Mouse (Mus musculus) stomach, embryonic 15.5 days (tissue): ENCODE measurements around the gene Wdr60. TPM values are rescaled to one million over a fixed set of nuclear protein-coding genes. Genes with fewer than 3 reads are reported as not detected.

Experiments used
- ATAC-seq: fragments of 200-750 bp; cut with Nextera tagmentation; 2 replicates; pipeline ENCODE4 v1.8.0; 2017; ENCODE audit warnings: low read depth, moderate number of reproducible peaks, moderate TSS enrichment; ENCODE audit not compliant: insufficient read depth, low FRiP score
- H3K27ac ChIP-seq: fragments of 300-500 bp; sonication (generic); 2 replicates; pipeline ENCODE4 v1.5.1; 2015; ENCODE audit warnings: mild to moderate bottlenecking, inconsistent platforms
- H3K27me3 ChIP-seq: fragments of 300-500 bp; sonication (generic); replicated peaks from 2 replicates; pipeline ENCODE4 v1.6.1; 2015; ENCODE audit warnings: inconsistent platforms
- H3K36me3 ChIP-seq: fragments of 300-500 bp; sonication (generic); 2 replicates; pipeline ENCODE4 v1.6.1; 2015; ENCODE audit warnings: inconsistent platforms
- H3K4me1 ChIP-seq: fragments of 300-500 bp; sonication (generic); 2 replicates; pipeline ENCODE4 v1.6.1; 2015; ENCODE audit warnings: inconsistent platforms
- H3K4me2 ChIP-seq: fragments of 300-500 bp; sonication (generic); 2 replicates; pipeline ENCODE4 v1.6.1; 2015; ENCODE audit warnings: mild to moderate bottlenecking, inconsistent platforms
- H3K4me3 ChIP-seq: fragments of 300-500 bp; sonication (generic); replicated peaks from 2 replicates; pipeline ENCODE4 v1.5.1; 2015; ENCODE audit warnings: inconsistent platforms
- H3K9ac ChIP-seq: fragments of 300-500 bp; sonication (generic); 2 replicates; pipeline ENCODE4 v1.6.1; 2015; ENCODE audit warnings: inconsistent platforms
- H3K9me3 ChIP-seq: fragments of 300-500 bp; sonication (generic); 2 replicates; pipeline ENCODE4 v1.6.1; 2016; ENCODE audit warnings: inconsistent platforms
- WGBS: fragments of 180-500 bp; shearing (Covaris S2); methylation state at CpG from one replicate; pipeline ENCODE4 v1.1.7; 2015; 5-methylcytosine and 5-hydroxymethylcytosine counted together
- polyA plus RNA-seq: library from polyadenylated mRNA; unstranded; fragments of >200 nt; fragmentation: Nextera tagmentation; extraction: Ambion mirVana; gene quantifications from 2 replicates; pipeline ENCODE4 v1.2.1, GENCODE M21; 2015

The Wdr60 gene
- 17.9 and 23.1 TPM in 2 replicates for polyA plus RNA-seq

GRCm38 (mm10) chr12:116262555-116263341, at the start of gene Wdr60:
TSS of gene Wdr60 (minus strand) at chr12:116263022.
- peak within 1 kb of the TSS; percentile 75; the same call in 1 of the 2 replicates for H3K27ac ChIP-seq
- H3K36me3 ChIP-seq, result no peaks in the 10 kb centered on the region
- H3K4me3 ChIP-seq, result peak within 1 kb of the TSS; percentile 85
- H3K4me1 ChIP-seq, result no peaks in the 10 kb centered on the region
- WGBS, result 3% methylated on average over 47 of the region's 47 CpGs
- no peaks in the 10 kb centered on the region for H3K27me3 ChIP-seq
- peak within 1 kb of the TSS; percentile 68 for H3K9ac ChIP-seq
- ATAC-seq, result peak; percentile 98
- H3K9me3 ChIP-seq, result no peaks in the 10 kb centered on the region
- peak within 1 kb of the TSS; percentile 74 for H3K4me2 ChIP-seq

GRCm38 (mm10) chr12:116308612-116309011, 45.8 kb upstream of the Wdr60 start:
- WGBS, result 78% methylated on average over 2 of the region's 2 CpGs
- Histone ChIP-seq H3K9me3 (no peaks in the 10 kb centered on the region), H3K4me3 (no peak overlapping the region), H3K4me2 (no peak overlapping the region), H3K27me3 (no peaks in the 10 kb centered on the region), H3K4me1 (no peaks in the 10 kb centered on the region), H3K9ac (no peak overlapping the region), H3K36me3 (no peaks in the 10 kb centered on the region), H3K27ac (no peak overlapping the region)
- ATAC-seq, result no peak

GRCm38 (mm10) chr12:116307870-116308269, 45.0 kb upstream of the Wdr60 start:
- Histone ChIP-seq H3K4me3 (no peak overlapping the region), H3K4me1 (no peaks in the 10 kb centered on the region), H3K9ac (no peak overlapping the region), H3K27me3 (no peaks in the 10 kb centered on the region), H3K36me3 (no peaks in the 10 kb centered on the region), H3K4me2 (no peak overlapping the region), H3K27ac (no peak overlapping the region), H3K9me3 (no peaks in the 10 kb centered on the region)
- 88% methylated on average over 3 of the region's 3 CpGs for WGBS
- no peak for ATAC-seq

- H3K27me3 ChIP-seq, result no peaks in the 10 kb centered on the region
- H3K4me2 ChIP-seq, result no peak overlapping the region
- ATAC-seq, result no peak
- H3K4me1 ChIP-seq, result no peaks in the 10 kb centered on the region
- 46% methylated on average over 1 of the region's 1 CpGs for WGBS
- no peak overlapping the region for H3K27ac ChIP-seq
- H3K4me3 ChIP-seq, result no peak overlapping the region
- H3K9ac ChIP-seq, result no peak overlapping the region
- no peaks in the 10 kb centered on the region for H3K36me3 ChIP-seq
- no peaks in the 10 kb centered on the region for H3K9me3 ChIP-seq
Observed at GRCm38 (mm10) chr12:116306042-116306441, 43.2 kb upstream of the Wdr60 start.

GRCm38 (mm10) chr12:116302181-116302580, 39.4 kb upstream of the Wdr60 start:
- no peak overlapping the region for H3K4me3 ChIP-seq
- no peaks in the 10 kb centered on the region for H3K36me3 ChIP-seq
- H3K9ac ChIP-seq, result no peak overlapping the region
- ATAC-seq, result no peak
- H3K9me3 ChIP-seq, result no peaks in the 10 kb centered on the region
- no peaks in the 10 kb centered on the region for H3K27me3 ChIP-seq
- no peak overlapping the region for H3K27ac ChIP-seq
- no peak overlapping the region for H3K4me2 ChIP-seq
- H3K4me1 ChIP-seq, result no peaks in the 10 kb centered on the region

- Histone ChIP-seq H3K27me3 (no peaks in the 10 kb centered on the region), H3K36me3 (no peaks in the 10 kb centered on the region), H3K4me3 (no peak overlapping the region), H3K4me2 (no peak overlapping the region), H3K4me1 (no peaks in the 10 kb centered on the region), H3K9ac (no peak overlapping the region), H3K27ac (no peak overlapping the region), H3K9me3 (no peaks in the 10 kb centered on the region)
- peak; percentile 65; the same call in 1 of the 2 replicates for ATAC-seq
- 81% methylated on average over 2 of the region's 2 CpGs for WGBS
Observed at GRCm38 (mm10) chr12:116299906-116300305, 37.1 kb upstream of the Wdr60 start.

- ATAC-seq, result no peak
Observed at GRCm38 (mm10) chr12:116293599-116294292, 30.9 kb upstream of the Wdr60 start.

GRCm38 (mm10) chr12:116293185-116293584, 30.4 kb upstream of the Wdr60 start:
- no peaks in the 10 kb centered on the region for H3K9me3 ChIP-seq
- WGBS, result 71% methylated on average over 2 of the region's 2 CpGs
- no peak overlapping the region for H3K4me2 ChIP-seq
- H3K27me3 ChIP-seq, result no peaks in the 10 kb centered on the region
- ATAC-seq, result no peak
- H3K36me3 ChIP-seq, result no peaks in the 10 kb centered on the region
- H3K27ac ChIP-seq, result no peak overlapping the region
- H3K9ac ChIP-seq, result no peak overlapping the region
- H3K4me3 ChIP-seq, result no peak overlapping the region
- H3K4me1 ChIP-seq, result no peaks in the 10 kb centered on the region

More at GRCm38 (mm10) chr12:116293599-116294292, 30.9 kb upstream of the Wdr60 start:
- H3K4me3 ChIP-seq, result no peak overlapping the region
- no peaks in the 10 kb centered on the region for H3K27me3 ChIP-seq
- no peak overlapping the region for H3K9ac ChIP-seq
- 62% methylated on average over 4 of the region's 4 CpGs for WGBS
- no peaks in the 10 kb centered on the region for H3K36me3 ChIP-seq
- H3K4me2 ChIP-seq, result no peak overlapping the region
- no peaks in the 10 kb centered on the region for H3K9me3 ChIP-seq
- no peaks in the 10 kb centered on the region for H3K4me1 ChIP-seq
- no peak overlapping the region for H3K27ac ChIP-seq

GRCm38 (mm10) chr12:116283511-116283910, 20.7 kb upstream of the Wdr60 start:
- ATAC-seq, result no peak

GRCm38 (mm10) chr12:116282856-116283255, 20.0 kb upstream of the Wdr60 start:
- H3K27ac ChIP-seq, result no peak overlapping the region
- H3K36me3 ChIP-seq, result no peaks in the 10 kb centered on the region
- H3K9ac ChIP-seq, result no peak overlapping the region
- H3K27me3 ChIP-seq, result no peaks in the 10 kb centered on the region
- H3K9me3 ChIP-seq, result no peaks in the 10 kb centered on the region
- H3K4me1 ChIP-seq, result no peaks in the 10 kb centered on the region
- peak overlapping the region; percentile 37; the same call in 1 of the 2 replicates for H3K4me2 ChIP-seq
- no peak for ATAC-seq
- H3K4me3 ChIP-seq, result no peak overlapping the region
- 91% methylated on average over 2 of the region's 2 CpGs for WGBS

More at GRCm38 (mm10) chr12:116283511-116283910, 20.7 kb upstream of the Wdr60 start:
- H3K4me3 ChIP-seq, result no peak overlapping the region
- no peaks in the 10 kb centered on the region for H3K36me3 ChIP-seq
- 0 out of 2 replicates have a peak overlapping the region, but pooled peaks have one; percentile 5 for H3K4me2 ChIP-seq
- no peak overlapping the region for H3K9ac ChIP-seq
- H3K9me3 ChIP-seq, result no peaks in the 10 kb centered on the region
- H3K4me1 ChIP-seq, result no peaks in the 10 kb centered on the region
- 59% methylated on average over 2 of the region's 2 CpGs for WGBS
- H3K27me3 ChIP-seq, result no peaks in the 10 kb centered on the region
- H3K27ac ChIP-seq, result no peak overlapping the region

GRCm38 (mm10) chr12:116281427-116282281, 18.8 kb upstream of the Wdr60 start:
- peak overlapping the region; percentile 100 for H3K4me3 ChIP-seq
- H3K27me3 ChIP-seq, result no peaks in the 10 kb centered on the region
- no peaks in the 10 kb centered on the region for H3K4me1 ChIP-seq
- no peaks in the 10 kb centered on the region for H3K9me3 ChIP-seq
- H3K36me3 ChIP-seq, result no peaks in the 10 kb centered on the region
- peak overlapping the region; percentile 99 for H3K27ac ChIP-seq
- H3K4me2 ChIP-seq, result peak overlapping the region; percentile 79
- peak overlapping the region; percentile 99 for H3K9ac ChIP-seq
- under 1% methylated on average over 49 of the region's 55 CpGs for WGBS
- ATAC-seq, result peak; percentile 36; the same call in 1 of the 2 replicates
